Mouse (Mus musculus): ENCODE results near the gene Car6.

DNA sequence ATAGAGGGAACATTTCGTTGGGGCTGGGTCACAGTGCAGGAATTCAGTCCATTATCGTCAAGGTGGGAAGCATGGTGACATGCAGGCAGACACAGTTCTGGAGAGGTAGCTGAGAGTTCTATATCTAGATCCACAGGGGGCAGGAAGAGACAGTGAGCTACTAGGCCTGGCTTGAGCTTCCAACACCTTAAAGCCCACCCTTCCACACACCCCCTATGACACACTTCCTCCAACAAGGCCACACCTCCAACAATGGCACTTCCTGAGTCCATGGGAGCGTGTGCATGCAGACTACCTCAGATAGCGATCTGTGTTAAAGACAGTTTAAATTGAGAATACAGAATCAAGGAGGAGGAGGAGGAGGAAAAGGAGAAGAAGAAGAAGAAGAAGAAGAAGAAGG, 45.4 kb downstream of the Car6 start:
- no peak for TF ChIP-seq CTCF (IDR thresholded peaks at IDR 0.05; ENCODE audit: low read depth, low read length)
- no peak for TF ChIP-seq GATA1 (IDR thresholded peaks at IDR 0.05; ENCODE audit: borderline replicate concordance, low read length)
- TF ChIP-seq POLR2AphosphoS5 (IDR thresholded peaks at IDR 0.05; ENCODE audit: insufficient replicate concordance, low read depth, low read length): no peak

Measured in G1E (cell line).